In the genomic region with DNA sequence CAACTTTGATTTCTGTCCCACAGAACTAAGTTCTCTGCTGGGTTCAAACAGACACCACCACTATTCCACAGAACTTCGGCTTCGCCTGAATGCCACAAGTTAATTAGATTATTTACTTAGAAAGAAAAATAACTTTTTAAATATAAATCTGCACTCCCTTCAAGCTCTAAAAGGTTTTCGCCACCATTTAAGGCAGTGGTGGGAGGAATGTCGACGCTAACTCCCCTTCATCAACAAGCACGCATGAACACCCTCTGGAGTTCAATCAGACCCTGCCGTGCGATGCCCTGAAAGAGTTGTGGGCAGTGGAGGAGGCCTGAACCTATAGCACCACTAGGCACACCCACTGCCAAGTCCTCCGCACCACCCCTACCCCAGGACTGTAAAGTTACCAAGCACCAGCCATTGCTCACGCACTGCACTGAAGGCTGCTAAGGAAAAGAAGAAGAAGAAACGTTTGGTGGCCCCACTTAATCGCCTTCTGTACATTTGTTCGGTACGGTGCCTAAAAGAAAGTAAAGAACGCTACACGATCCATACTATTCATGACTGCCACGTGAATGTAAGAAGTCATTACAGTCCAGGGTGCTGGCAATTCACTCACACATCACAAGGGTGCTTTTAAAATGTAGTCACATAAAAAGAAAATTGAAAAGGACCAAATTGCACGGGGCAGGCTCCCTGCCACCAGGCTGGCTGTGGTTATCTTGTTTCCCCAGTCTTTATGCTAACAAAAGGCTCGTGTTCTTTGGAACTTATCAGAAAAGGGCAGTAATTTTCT, we compare ENCODE assay signal across 21 mouse cellular contexts. TPM values are rescaled to one million over a fixed set of nuclear protein-coding genes. Genes with fewer than 3 reads are reported as not detected.
A peak's percentile ranks its signal among the peaks of the same experiment; 100 is the strongest.
DNase-seq lines count a peak whose midpoint lies in the region; ATAC-seq lines count a peak whose summit lies in the region.
"Had no signal": no experiment of that assay in that cellular context is flagged by ENCODE, and none has a peak within 500 bp of the region (broad histone marks: within the 10 kb centered on the region; RNA-seq: fewer than 3 reads in every experiment).

No protein-coding gene starts in this region.

- 0 out of 2 replicates have a peak, but pooled peaks have one; percentile 15 for ATAC-seq in heart, embryonic 12.5 days (ENCODE audit: insufficient number of reproducible peaks, low FRiP score)
- ATAC-seq in liver, embryonic 11.5 days (replicated peaks; ENCODE audit: low FRiP score) = no peak
- no peak for ATAC-seq in liver, embryonic 12.5 days
- peak; percentile 36 for ATAC-seq in intestine, embryonic 15.5 days
- ATAC-seq: liver, postnatal 0 days had no signal

- no peak overlapping the region for H3K4me2 ChIP-seq in heart, embryonic 12.5 days
- no peak overlapping the region for H3K4me2 ChIP-seq in liver, embryonic 11.5 days
- no peak overlapping the region for H3K4me2 ChIP-seq in liver, embryonic 12.5 days
- H3K4me2 ChIP-seq in intestine, embryonic 15.5 days (replicated peaks) = no peak overlapping the region
- H3K4me2 ChIP-seq: hindbrain, embryonic 13.5 days; limb, embryonic 12.5 days; midbrain, embryonic 12.5 days; neural tube, embryonic 13.5 days had no signal

- no peak overlapping the region for H3K4me3 ChIP-seq in heart, embryonic 12.5 days
- H3K4me3 ChIP-seq in liver, embryonic 11.5 days (ENCODE audit: low read depth, low read length) = no peak overlapping the region
- H3K4me3 ChIP-seq in liver, embryonic 12.5 days = no peak overlapping the region
- no peak overlapping the region for H3K4me3 ChIP-seq in intestine, embryonic 15.5 days (replicated peaks)
- H3K4me3 ChIP-seq: hindbrain, embryonic 13.5 days; limb, embryonic 12.5 days; midbrain, embryonic 12.5 days; neural tube, embryonic 13.5 days had no signal

- intact Hi-C loops in heart, postnatal 14 days (cut with DNase I) = no loop called here

- 74% methylated on average over 19 of the region's 19 CpGs for WGBS in heart, embryonic 12.5 days
- 78% methylated on average over 19 of the region's 19 CpGs for WGBS in liver, embryonic 11.5 days
- 71% methylated on average over 19 of the region's 19 CpGs for WGBS in liver, embryonic 12.5 days (ENCODE audit: insufficient replicate concordance)
- 69% methylated on average over 19 of the region's 19 CpGs for WGBS in intestine, embryonic 15.5 days

- H3K36me3 ChIP-seq in heart, embryonic 12.5 days = no peaks in the 10 kb centered on the region
- no peaks in the 10 kb centered on the region for H3K36me3 ChIP-seq in liver, embryonic 11.5 days (ENCODE audit: control insufficient read depth, insufficient read depth, low read length)
- H3K36me3 ChIP-seq in liver, embryonic 12.5 days = no peaks in the 10 kb centered on the region
- no peaks in the 10 kb centered on the region for H3K36me3 ChIP-seq in intestine, embryonic 15.5 days
- H3K36me3 ChIP-seq: hindbrain, embryonic 13.5 days; limb, embryonic 12.5 days; midbrain, embryonic 12.5 days; neural tube, embryonic 13.5 days had no signal

- no peaks in the 10 kb centered on the region for H3K27me3 ChIP-seq in heart, embryonic 12.5 days (replicated peaks)
- no peaks in the 10 kb centered on the region for H3K27me3 ChIP-seq in liver, embryonic 11.5 days (replicated peaks; ENCODE audit: control insufficient read depth, insufficient read depth, low read length)
- H3K27me3 ChIP-seq in liver, embryonic 12.5 days (replicated peaks) = no peaks in the 10 kb centered on the region; the same call in 1 of the 2 replicates
- no peaks in the 10 kb centered on the region for H3K27me3 ChIP-seq in intestine, embryonic 15.5 days (replicated peaks)
- H3K27me3 ChIP-seq: hindbrain, embryonic 13.5 days; limb, embryonic 12.5 days; midbrain, embryonic 12.5 days; neural tube, embryonic 13.5 days had no signal

- H3K9ac ChIP-seq in heart, embryonic 12.5 days = no peak overlapping the region
- H3K9ac ChIP-seq in liver, embryonic 11.5 days (ENCODE audit: low read depth, low read length) = no peak overlapping the region
- no peak overlapping the region for H3K9ac ChIP-seq in liver, embryonic 12.5 days
- H3K9ac ChIP-seq in intestine, embryonic 15.5 days = no peak overlapping the region
- H3K9ac ChIP-seq: hindbrain, embryonic 13.5 days; limb, embryonic 12.5 days; liver, postnatal 0 days; midbrain, embryonic 12.5 days; neural tube, embryonic 13.5 days had no signal

- no peaks in the 10 kb centered on the region for H3K9me3 ChIP-seq in heart, embryonic 12.5 days (replicated peaks)
- H3K9me3 ChIP-seq in liver, embryonic 11.5 days (ENCODE audit: control insufficient read depth, low read length) = no peaks in the 10 kb centered on the region
- H3K9me3 ChIP-seq in liver, embryonic 12.5 days (replicated peaks) = no peaks in the 10 kb centered on the region
- no peaks in the 10 kb centered on the region for H3K9me3 ChIP-seq in intestine, embryonic 15.5 days
- H3K9me3 ChIP-seq: hindbrain, embryonic 13.5 days; limb, embryonic 12.5 days; midbrain, embryonic 12.5 days; neural tube, embryonic 13.5 days had no signal

- peaks cover 11% of the 10 kb centered on the region for H3K4me1 ChIP-seq in heart, embryonic 12.5 days (replicated peaks)
- peaks cover 3% of the 10 kb centered on the region; the same call in 1 of the 2 replicates for H3K4me1 ChIP-seq in liver, embryonic 11.5 days (replicated peaks; ENCODE audit: control insufficient read depth, insufficient read depth, low read length)
- no peaks in the 10 kb centered on the region for H3K4me1 ChIP-seq in liver, embryonic 12.5 days
- no peaks in the 10 kb centered on the region for H3K4me1 ChIP-seq in intestine, embryonic 15.5 days (replicated peaks)

- DNase-seq in heart, postnatal 14 days = no peak
- peak; percentile 22 for DNase-seq in liver, embryonic 11.5 days (ENCODE audit: low spot score)
- no peak for DNase-seq in embryo, embryonic 11 days
- DNase-seq: adrenal gland, postnatal 36 days; B cell, adult 2 months; cerebellum, adult 2 months; cerebellum, postnatal 14 days; gastrocnemius, postnatal 10 days; heart, postnatal 4 days; kidney, postnatal 10 days; liver, postnatal 0 days; lung, postnatal 36 days; right cerebral cortex, postnatal 4 days had no signal

- H3K27ac ChIP-seq in heart, embryonic 12.5 days (ENCODE audit: poor library complexity, severe bottlenecking) = no peak overlapping the region
- H3K27ac ChIP-seq in liver, embryonic 11.5 days (ENCODE audit: low read depth, low read length) = no peak overlapping the region
- H3K27ac ChIP-seq in liver, embryonic 12.5 days = no peak overlapping the region
- no peak overlapping the region for H3K27ac ChIP-seq in intestine, embryonic 15.5 days
- H3K27ac ChIP-seq: hindbrain, embryonic 13.5 days; limb, embryonic 12.5 days; midbrain, embryonic 12.5 days; neural tube, embryonic 13.5 days had no signal

RNA-seq across cellular contexts. Expression of a gene that starts 56.7 kb away (rescaled TPM):
- 20.9 and 23.7 TPM in 2 replicates for polyA plus RNA-seq in heart, embryonic 12.5 days (2016; fragmentation: Nextera tagmentation; extraction: Ambion mirVana)
- 10 to 100 TPM; 24.6 to 25.6 TPM for total RNA-seq in heart, postnatal 14 days (2021)
- 9.9 and 11.0 TPM in 2 replicates for polyA plus RNA-seq in liver, embryonic 11.5 days (2014; fragmentation: Nextera tagmentation; extraction: Ambion mirVana)
- polyA plus RNA-seq in liver, embryonic 12.5 days (2016; fragmentation: Nextera tagmentation; extraction: Ambion mirVana) = 4.8 and 5.3 TPM in 2 replicates
- 3.4 and 4.3 TPM in 2 replicates for polyA plus RNA-seq in intestine, embryonic 15.5 days (2015; fragmentation: Nextera tagmentation; extraction: Ambion mirVana)
- total RNA-seq: megakaryocyte, adult 5-6 weeks had no signal

Comparison
In these comparisons a context has a peak if more than half of its experiments do, and no peak if none do; other contexts are left out.
1. ATAC-seq: peak in heart, embryonic 12.5 days (single experiment) and intestine, embryonic 15.5 days (single experiment); none in liver, embryonic 11.5 days (single experiment) and liver, embryonic 12.5 days (single experiment).